Mouse (Mus musculus): ENCODE data around the gene Rab34. TPM values are rescaled to one million over a fixed set of nuclear protein-coding genes. Genes with fewer than 3 reads are reported as not detected.

Gene Rab34
- total RNA-seq, 2 experiments from 2014 or later, result 6.4 to 11.4 TPM

DNA sequence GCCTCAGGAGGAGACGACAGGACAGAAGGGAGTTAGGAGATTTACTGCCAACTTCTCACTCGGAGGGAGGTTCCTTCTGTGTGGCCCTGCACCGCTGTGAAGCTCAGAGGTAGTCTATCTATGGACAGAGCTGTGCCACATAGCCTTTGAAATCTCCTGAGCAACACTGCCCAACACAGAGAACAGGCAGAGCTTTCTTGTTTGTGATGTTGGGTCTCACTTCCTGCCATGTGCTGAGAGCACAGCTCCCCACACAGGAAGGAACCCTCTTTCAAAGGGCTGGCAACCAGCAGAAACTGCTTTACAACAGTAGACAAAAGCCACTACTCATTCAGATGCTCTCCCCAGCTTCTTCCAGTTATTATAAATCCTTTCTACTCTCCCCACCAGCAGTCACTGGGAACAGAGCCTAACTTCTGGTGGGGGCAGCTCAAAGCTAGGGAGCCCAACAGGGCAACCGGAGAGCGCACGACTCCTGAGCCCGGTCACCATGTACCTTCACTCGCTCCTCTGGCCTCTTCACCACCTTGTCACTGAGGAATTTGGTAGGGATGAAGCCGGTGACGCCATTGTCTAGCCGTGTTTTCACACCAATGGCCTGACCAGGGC lies 27.6 kb downstream of the Rab34 start:
- no peak for DNase-seq

DNA sequence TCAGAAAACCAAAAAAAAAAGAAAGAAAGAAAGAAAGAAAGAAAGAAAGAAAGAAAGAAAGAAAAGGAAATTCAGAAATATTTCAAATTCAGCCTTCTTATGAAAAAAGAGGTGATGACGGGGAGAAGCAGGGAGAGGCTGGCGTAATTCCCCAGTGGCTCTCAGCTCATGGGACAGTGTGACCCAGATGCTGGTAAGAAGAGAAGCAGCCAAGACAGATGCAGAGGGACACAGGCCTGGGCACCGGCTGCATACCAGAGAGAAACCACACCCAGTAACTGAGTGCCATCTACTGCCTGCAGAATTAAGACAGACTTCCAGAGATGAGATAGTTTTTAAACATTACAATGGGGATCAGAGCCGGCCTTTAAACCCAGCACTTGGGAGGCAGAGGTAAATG lies 35.4 kb downstream of the Rab34 start:
- DNase-seq, result no peak

DNA sequence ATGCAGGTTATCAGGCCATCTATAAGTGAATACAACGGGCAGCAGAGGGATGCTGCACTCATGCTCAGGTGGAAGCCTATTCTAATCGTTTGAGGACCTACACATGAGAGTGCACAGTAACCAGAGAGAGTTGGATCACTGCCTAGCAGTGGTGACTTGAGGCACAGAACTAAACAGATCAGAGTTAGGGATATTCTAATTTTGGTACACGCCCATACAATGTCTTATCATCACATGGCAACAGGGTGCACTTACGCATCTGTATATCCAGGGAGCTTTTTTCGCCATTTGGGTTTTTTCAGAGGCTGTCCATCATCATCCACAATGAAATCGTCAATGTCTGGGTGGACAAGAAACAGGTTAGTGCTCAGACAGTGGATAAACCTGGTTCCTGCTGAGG lies 43.3 kb downstream of the Rab34 start:
- no peak for DNase-seq

DNA sequence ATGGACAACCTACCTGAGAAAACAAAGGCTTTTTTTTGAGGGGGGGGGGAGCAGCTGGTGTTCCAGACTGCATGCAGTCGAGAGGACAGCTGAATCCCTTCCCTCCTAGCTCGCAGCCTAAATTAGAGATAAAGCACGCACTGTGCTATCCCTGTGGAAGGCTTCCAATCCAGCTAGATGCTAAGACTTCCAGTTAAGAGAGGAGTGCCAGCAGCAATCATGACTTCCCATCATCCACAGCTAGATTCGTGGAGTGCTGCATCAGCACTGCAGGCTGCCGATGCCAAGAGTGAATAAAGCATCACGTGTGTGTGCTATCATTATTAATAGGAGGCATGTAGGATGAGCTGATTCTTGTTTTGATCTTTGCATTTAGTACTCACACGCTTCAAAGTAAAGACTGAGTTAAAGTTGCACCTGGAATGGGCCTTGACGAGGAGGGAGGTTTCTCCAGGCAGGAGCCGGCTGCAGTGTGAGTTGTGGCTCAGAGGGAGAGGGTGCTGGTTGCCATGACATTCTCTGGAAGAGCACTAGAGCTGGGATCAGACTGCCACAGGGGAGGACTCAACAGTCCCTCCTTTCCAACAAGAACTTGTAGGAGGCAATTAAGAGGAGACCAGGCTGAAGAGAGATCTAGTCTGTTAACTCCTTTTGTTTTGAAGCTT lies 52.1 kb downstream of the Rab34 start:
- DNase-seq, result peak; percentile 27 to 44

Small RNAs within 50 kb of the gene (microRNA-seq; reads per million reads assigned to microRNA genes)
- 0.81 to 1.9 reads per million in 2 experiments for gene Mir7653

Other genes starting within 250 kb of the Rab34 start
- 10 to 100 TPM; 21.7 to 21.9 TPM for gene Phf12, start 205.7 kb upstream of the Rab34 start, total RNA-seq (2021)
- 1 to 10 TPM; 4.1 to 5.2 TPM for gene Dhrs13, start 156.2 kb upstream of the Rab34 start, total RNA-seq (2021)
- 10 to 100 TPM; 54.1 to 56.0 TPM for gene Flot2, start 150.5 kb upstream of the Rab34 start, total RNA-seq (2021)
- gene Eral1, start 108.0 kb upstream of the Rab34 start, total RNA-seq (2021), result 10 to 100 TPM; 28.9 to 29.3 TPM
- 10 to 100 TPM; 11.7 to 12.5 TPM for gene Fam222b, start 93.8 kb upstream of the Rab34 start, total RNA-seq (2021)
- gene Traf4, start 22.8 kb upstream of the Rab34 start, total RNA-seq (2021), result 1 to 10 TPM; 3.2 to 4.6 TPM
- 1 to 10 TPM; 1.7 to 2.6 TPM for gene Nek8, start 11.8 kb upstream of the Rab34 start, total RNA-seq (2021)
- gene Tlcd1, start 11.7 kb upstream of the Rab34 start, total RNA-seq (2021), result 10 to 100 TPM in 1 of 2 experiments, 1 to 10 TPM in 1; 3.2 to 10.6 TPM
- 100 to 1,000 TPM; 866 to 935 TPM for gene Rpl23a, start 4.8 kb upstream of the Rab34 start, total RNA-seq (2021)
- 1 to 10 TPM in 1 of 2 experiments, under 1 TPM in 1; 0.89 to 1.6 TPM for gene Proca1, start 5.0 kb downstream of the Rab34 start, total RNA-seq (2021)
- 10 to 100 TPM; 52.7 to 55.7 TPM for gene Sdf2, start 57.3 kb downstream of the Rab34 start, total RNA-seq (2021)
- 10 to 100 TPM; 28.4 to 29.7 TPM for gene Supt6, start 57.6 kb downstream of the Rab34 start, total RNA-seq (2021)
- gene 2610507B11Rik, start 73.3 kb downstream of the Rab34 start, total RNA-seq (2021), result 100 to 1,000 TPM; 203 to 219 TPM
- gene BC030499, start 102.4 kb downstream of the Rab34 start, total RNA-seq (2021), result under 1 TPM; 0.37 to 0.49 TPM
- gene Spag5, start 113.1 kb downstream of the Rab34 start, total RNA-seq (2021), result under 1 TPM; 0.28 to 0.35 TPM
- gene Aldoc, start 134.5 kb downstream of the Rab34 start, total RNA-seq (2021), result 1 to 10 TPM in 1 of 2 experiments, under 1 TPM in 1; 0.97 to 1.2 TPM
- gene Pigs, start 140.0 kb downstream of the Rab34 start, total RNA-seq (2021), result 10 to 100 TPM; 24.6 to 26.7 TPM
- 1 to 10 TPM; 5.2 to 5.8 TPM for gene Unc119, start 155.1 kb downstream of the Rab34 start, total RNA-seq (2021)
- not detected for gene Foxn1, start 198.1 kb downstream of the Rab34 start, total RNA-seq (2021)
- not detected for gene Slc13a2, start 233.8 kb downstream of the Rab34 start, total RNA-seq (2021)